Mouse (Mus musculus): Measurements from ENCODE around the gene Tmx1. TPM values are rescaled to one million over a fixed set of nuclear protein-coding genes. Genes with fewer than 3 reads are reported as not detected.

Gene Tmx1
- total and polyA plus RNA-seq, 2 experiments from 2014 or later: 61.6 to 132 TPM

DNA sequence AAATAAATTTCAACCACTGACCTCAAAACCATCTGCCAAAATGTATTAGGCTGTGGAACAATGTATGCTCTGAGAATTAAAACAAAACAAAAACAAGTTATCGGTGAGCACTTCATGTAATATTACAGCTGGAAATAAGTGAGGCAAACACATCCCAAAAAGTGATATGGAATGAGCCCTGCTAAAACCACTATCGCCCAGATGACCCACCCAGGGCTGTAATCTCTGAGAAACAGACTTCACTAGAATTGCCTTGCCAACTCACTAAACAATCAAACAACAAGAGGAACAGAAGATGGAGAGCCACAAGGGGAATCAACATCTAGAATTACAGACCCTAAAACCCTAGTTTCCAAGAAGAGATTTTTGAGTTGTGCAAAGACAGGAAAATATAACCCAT is 752 bp upstream of the Tmx1 start:
- peak overlapping the region; percentile 89 for H3K4me3 ChIP-seq (ENCODE audit: low read length)
- H3K4me1 ChIP-seq (ENCODE audit: insufficient read depth, low read length): peaks cover 13% of the 10 kb centered on the region
- no peak for TF ChIP-seq CTCF (IDR thresholded peaks at IDR 0.05; ENCODE audit: low read depth)
- ATAC-seq (no peak), DNase-seq (ENCODE audit: low spot score) (no peak)
- no peak overlapping the region for H3K27ac ChIP-seq
- H3K9me3 ChIP-seq (ENCODE audit: low read length): no peaks in the 10 kb centered on the region
- no peaks in the 10 kb centered on the region for H3K27me3 ChIP-seq (ENCODE audit: insufficient read depth, low read length)
- H3K9ac ChIP-seq (replicated peaks; ENCODE audit: low read length): peak overlapping the region; percentile 86; the same call in 1 of the 2 replicates
- H3K36me3 ChIP-seq (ENCODE audit: insufficient read depth, low read length): no peaks in the 10 kb centered on the region
- peak overlapping the region; percentile 69 for H3K4me2 ChIP-seq (ENCODE audit: low read depth, low read length)
- WGBS: 82% methylated on average over 2 of the region's 2 CpGs

DNA sequence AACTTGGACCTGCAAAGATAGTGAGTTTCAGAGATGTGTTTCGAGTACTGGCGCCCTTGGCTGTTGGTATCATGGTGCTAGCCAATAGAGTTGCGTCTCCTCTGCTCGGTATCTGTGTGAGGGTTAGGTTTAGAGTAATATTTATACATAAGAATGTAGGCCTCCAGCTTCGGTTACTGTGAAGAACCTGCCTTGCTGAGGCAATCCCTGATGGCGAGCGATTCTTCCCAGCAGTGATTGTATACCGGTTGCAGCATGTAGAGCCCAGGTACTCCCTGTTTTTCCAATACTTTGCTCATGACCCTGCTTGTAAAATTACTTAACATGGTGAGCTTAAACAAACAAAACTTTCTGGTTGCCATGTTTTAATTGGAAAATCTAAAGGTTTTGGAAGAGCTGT is 2.3 kb downstream of the Tmx1 start:
- ATAC-seq: no peak
- H3K36me3 ChIP-seq (ENCODE audit: insufficient read depth, low read length): peaks cover 23% of the 10 kb centered on the region
- TF ChIP-seq CTCF (IDR thresholded peaks at IDR 0.05; ENCODE audit: low read depth): no peak
- WGBS: 92% methylated on average over 8 of the region's 8 CpGs
- H3K27ac ChIP-seq: no peak overlapping the region
- no peak for DNase-seq (ENCODE audit: low spot score)
- peaks cover 13% of the 10 kb centered on the region for H3K4me1 ChIP-seq (ENCODE audit: insufficient read depth, low read length)
- H3K27me3 ChIP-seq (ENCODE audit: insufficient read depth, low read length): no peaks in the 10 kb centered on the region
- H3K9ac ChIP-seq (replicated peaks; ENCODE audit: low read length): no peak overlapping the region
- no peak overlapping the region for H3K4me3 ChIP-seq (ENCODE audit: low read length)
- no peaks in the 10 kb centered on the region for H3K9me3 ChIP-seq (ENCODE audit: low read length)
- H3K4me2 ChIP-seq (ENCODE audit: low read depth, low read length): no peak overlapping the region

DNA sequence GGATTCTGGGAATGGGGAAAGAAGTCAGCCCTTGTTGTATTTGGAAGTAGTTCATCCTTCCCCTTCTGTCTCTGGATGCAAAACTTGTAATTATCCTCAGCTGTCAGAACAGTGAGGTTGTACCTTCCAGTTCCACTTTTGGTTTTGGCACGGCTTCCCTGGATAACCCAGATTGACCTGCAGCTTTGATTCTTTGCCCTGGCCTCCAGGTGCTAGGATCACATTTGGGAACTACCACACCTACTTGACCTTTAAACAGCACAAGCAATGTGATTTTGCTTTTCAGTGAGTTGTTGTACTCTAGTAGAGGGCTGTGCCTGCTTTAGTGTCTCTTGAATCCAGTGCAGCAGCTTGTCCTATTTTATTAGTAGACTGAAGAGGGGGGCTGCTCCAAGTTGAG is 6.7 kb downstream of the Tmx1 start:
- 96% methylated on average over 1 of the region's 1 CpGs for WGBS
- Histone ChIP-seq H3K27ac (no peak overlapping the region), H3K9ac (replicated peaks; ENCODE audit: low read length) (no peak overlapping the region), H3K9me3 (ENCODE audit: low read length) (no peaks in the 10 kb centered on the region), H3K27me3 (ENCODE audit: insufficient read depth, low read length) (no peaks in the 10 kb centered on the region), H3K36me3 (ENCODE audit: insufficient read depth, low read length) (peaks cover 35% of the 10 kb centered on the region), H3K4me1 (ENCODE audit: insufficient read depth, low read length) (peaks cover 4% of the 10 kb centered on the region), H3K4me3 (ENCODE audit: low read length) (no peak overlapping the region), H3K4me2 (ENCODE audit: low read depth, low read length) (no peak overlapping the region)
- DNase-seq (ENCODE audit: low spot score): no peak
- TF ChIP-seq CTCF (IDR thresholded peaks at IDR 0.05; ENCODE audit: low read depth): no peak
- ATAC-seq: no peak

DNA sequence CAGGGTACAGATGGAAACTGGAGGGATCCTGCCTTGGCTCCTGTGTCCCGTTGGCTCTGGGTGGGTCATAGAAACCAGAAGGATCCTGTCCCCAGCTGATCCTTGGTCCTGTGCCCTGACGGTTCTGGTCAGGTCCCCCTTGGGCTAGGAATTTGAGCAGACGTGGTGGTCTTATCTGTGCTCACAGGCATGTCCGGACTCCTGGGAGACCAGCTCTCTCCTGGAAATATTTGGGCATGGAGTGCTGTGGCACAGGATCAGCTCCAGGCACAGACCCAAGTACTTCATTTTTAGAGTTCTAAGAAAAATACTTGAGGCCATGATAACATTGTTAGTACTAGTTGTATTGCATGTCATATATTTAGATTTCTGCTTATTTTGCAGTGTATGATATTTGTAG is 11.1 kb downstream of the Tmx1 start:
- Histone ChIP-seq H3K27me3 (ENCODE audit: insufficient read depth, low read length) (no peaks in the 10 kb centered on the region), H3K36me3 (ENCODE audit: insufficient read depth, low read length) (peaks cover 31% of the 10 kb centered on the region), H3K9me3 (ENCODE audit: low read length) (no peaks in the 10 kb centered on the region), H3K27ac (no peak overlapping the region), H3K4me2 (ENCODE audit: low read depth, low read length) (no peak overlapping the region), H3K9ac (replicated peaks; ENCODE audit: low read length) (no peak overlapping the region), H3K4me1 (ENCODE audit: insufficient read depth, low read length) (no peaks in the 10 kb centered on the region), H3K4me3 (ENCODE audit: low read length) (no peak overlapping the region)
- no peak for TF ChIP-seq CTCF (IDR thresholded peaks at IDR 0.05; ENCODE audit: low read depth)
- no peak for ATAC-seq
- no peak for DNase-seq (ENCODE audit: low spot score)
- WGBS: 59% methylated on average over 4 of the region's 4 CpGs

DNA sequence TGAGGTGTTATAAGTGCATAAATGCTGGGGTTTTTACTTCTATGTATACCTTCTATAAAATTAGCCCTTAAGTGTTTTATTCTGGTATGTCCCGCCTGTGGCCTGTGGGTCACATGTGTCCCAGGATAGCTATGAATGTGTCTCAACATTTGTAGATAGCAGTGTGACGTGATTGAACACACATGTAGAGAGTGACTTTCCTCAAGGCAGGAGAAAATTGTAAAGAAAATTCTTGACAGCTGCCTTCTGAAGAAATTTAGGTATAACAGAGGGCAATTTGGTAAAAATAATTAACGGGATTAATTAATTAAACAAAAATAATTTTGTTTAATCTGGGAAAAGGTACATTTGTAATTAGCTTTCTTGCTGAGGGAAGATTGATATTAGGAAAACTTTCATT is 22.4 kb downstream of the Tmx1 start:
- Histone ChIP-seq H3K4me3 (ENCODE audit: low read length) (no peak overlapping the region), H3K4me1 (ENCODE audit: insufficient read depth, low read length) (no peaks in the 10 kb centered on the region), H3K27ac (no peak overlapping the region), H3K27me3 (ENCODE audit: insufficient read depth, low read length) (no peaks in the 10 kb centered on the region), H3K36me3 (ENCODE audit: insufficient read depth, low read length) (no peaks in the 10 kb centered on the region), H3K4me2 (ENCODE audit: low read depth, low read length) (no peak overlapping the region), H3K9me3 (ENCODE audit: low read length) (no peaks in the 10 kb centered on the region), H3K9ac (replicated peaks; ENCODE audit: low read length) (no peak overlapping the region)
- TF ChIP-seq CTCF (IDR thresholded peaks at IDR 0.05; ENCODE audit: low read depth): no peak
- DNase-seq (ENCODE audit: low spot score) (no peak), ATAC-seq (no peak)
- 85% methylated on average over 3 of the region's 3 CpGs for WGBS

DNA sequence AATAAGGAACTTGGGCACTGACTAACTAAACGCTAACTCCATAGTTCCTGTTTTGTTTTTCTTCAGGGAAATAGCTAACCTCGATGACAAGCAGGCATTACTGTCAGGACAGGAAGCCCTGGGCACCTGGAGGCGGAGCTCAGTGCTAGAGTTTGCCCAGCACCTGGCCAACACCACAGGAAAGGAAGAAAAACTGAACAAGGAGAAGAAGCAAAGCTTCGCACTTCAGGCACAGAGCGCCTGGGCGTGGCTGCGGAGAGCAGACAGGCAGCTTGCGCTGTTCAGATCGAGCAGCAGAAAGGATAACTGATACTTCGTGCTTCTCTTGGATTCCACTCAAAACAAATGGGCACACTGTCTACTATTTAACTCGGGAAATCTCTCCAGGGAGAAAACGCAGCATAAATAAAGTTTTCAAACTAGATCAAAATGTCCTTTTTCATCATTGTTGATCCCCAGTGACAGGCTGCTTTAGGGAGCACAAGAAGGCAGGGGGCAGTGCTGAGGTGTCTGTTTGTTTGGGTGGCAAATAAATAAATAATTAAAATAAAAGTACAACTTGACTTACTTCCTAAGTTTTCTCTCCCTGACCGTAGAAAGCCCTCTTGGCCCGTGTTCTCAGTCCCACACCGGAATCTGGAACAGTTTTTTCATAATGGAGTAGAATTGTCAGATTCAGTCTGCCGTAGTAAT is 24.1 kb downstream of the Tmx1 start:
- Histone ChIP-seq H3K36me3 (ENCODE audit: insufficient read depth, low read length) (no peaks in the 10 kb centered on the region), H3K4me2 (ENCODE audit: low read depth, low read length) (no peak overlapping the region), H3K9ac (replicated peaks; ENCODE audit: low read length) (no peak overlapping the region), H3K27me3 (ENCODE audit: insufficient read depth, low read length) (no peaks in the 10 kb centered on the region), H3K4me1 (ENCODE audit: insufficient read depth, low read length) (no peaks in the 10 kb centered on the region), H3K27ac (no peak overlapping the region), H3K4me3 (ENCODE audit: low read length) (no peak overlapping the region), H3K9me3 (ENCODE audit: low read length) (no peaks in the 10 kb centered on the region)
- ATAC-seq: no peak
- WGBS: 72% methylated on average over 16 of the region's 16 CpGs
- DNase-seq (ENCODE audit: low spot score): no peak
- no peak for TF ChIP-seq CTCF (IDR thresholded peaks at IDR 0.05; ENCODE audit: low read depth)

DNA sequence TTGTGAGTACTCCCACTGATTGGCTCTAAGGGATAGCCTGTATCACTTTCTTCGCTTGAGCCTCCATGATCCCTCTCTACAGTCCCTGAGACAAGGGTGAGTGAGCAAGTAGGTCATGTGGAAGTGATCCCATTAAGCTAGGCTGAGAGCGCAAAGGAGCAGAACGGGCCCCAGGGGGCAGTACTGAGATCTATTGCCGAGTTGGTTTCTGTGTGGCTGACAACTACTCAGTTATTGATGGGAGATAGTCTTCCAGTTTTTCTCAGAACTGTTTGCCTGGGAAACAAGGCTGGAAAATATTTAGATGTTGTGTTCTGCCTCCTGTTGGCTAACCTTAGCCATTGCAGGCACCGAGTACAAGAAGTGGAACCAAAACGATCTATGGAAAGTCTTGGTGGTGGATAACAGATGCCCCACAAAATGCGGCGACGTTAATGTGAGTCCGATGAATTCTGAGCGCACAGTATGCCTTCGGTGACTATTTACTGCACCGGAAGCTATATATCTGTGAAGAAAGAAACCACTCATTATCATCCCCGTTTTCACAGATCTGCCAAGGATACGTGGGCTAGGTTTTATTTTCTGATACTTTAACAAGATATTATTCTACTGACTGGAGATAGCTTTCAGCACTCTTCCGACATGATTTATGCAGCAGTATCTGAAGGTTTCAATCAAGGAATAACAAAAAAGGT is 24.8 kb downstream of the Tmx1 start:
- no peaks in the 10 kb centered on the region for H3K9me3 ChIP-seq (ENCODE audit: low read length)
- H3K4me1 ChIP-seq (ENCODE audit: insufficient read depth, low read length): no peaks in the 10 kb centered on the region
- no peaks in the 10 kb centered on the region for H3K36me3 ChIP-seq (ENCODE audit: insufficient read depth, low read length)
- TF ChIP-seq CTCF (IDR thresholded peaks at IDR 0.05; ENCODE audit: low read depth): peak; percentile 39; the same call in 1 of the 2 replicates
- no peak overlapping the region for H3K4me2 ChIP-seq (ENCODE audit: low read depth, low read length)
- no peaks in the 10 kb centered on the region for H3K27me3 ChIP-seq (ENCODE audit: insufficient read depth, low read length)
- ATAC-seq (peak; percentile 45; the same call in 1 of the 2 replicates), DNase-seq (ENCODE audit: low spot score) (peak; percentile 50)
- 73% methylated on average over 16 of the region's 16 CpGs for WGBS
- H3K9ac ChIP-seq (replicated peaks; ENCODE audit: low read length): no peak overlapping the region
- no peak overlapping the region for H3K27ac ChIP-seq
- no peak overlapping the region for H3K4me3 ChIP-seq (ENCODE audit: low read length)
